In genomic region chr16:75696176-75696575, GRCm38 (mm10) we compare ENCODE assay signal across 8 mouse cellular contexts.
A peak's percentile ranks its signal among the peaks of the same experiment; 100 is the strongest.
DNase-seq lines count a peak whose midpoint lies in the region; ATAC-seq and TF ChIP-seq lines count a peak whose summit lies in the region.

No protein-coding gene starts in this region.

- peak; percentile 70; the same call in 1 of the 2 replicates for ATAC-seq in lung, embryonic 14.5 days (ENCODE audit: insufficient read depth)

- no peaks in the 10 kb centered on the region for H3K9me3 ChIP-seq in lung, embryonic 14.5 days (ENCODE audit: low read depth, low read length)

- TF ChIP-seq POLR2A in heart, adult 2 months (IDR thresholded peaks at IDR 0.05; ENCODE audit: insufficient read depth, low read depth, low read length) = no peak

- H3K4me2 ChIP-seq in lung, embryonic 14.5 days = no peak overlapping the region

- no peaks in the 10 kb centered on the region for H3K79me2 ChIP-seq in heart, adult 2 months (replicated peaks; ENCODE audit: control insufficient read depth, insufficient read depth, low read length)

- 15% methylated on average over 2 of the region's 2 CpGs for WGBS in heart, adult 2 months
- WGBS in lung, embryonic 14.5 days = 16% methylated on average over 2 of the region's 2 CpGs

- no peak overlapping the region for H3K4me3 ChIP-seq in heart, adult 2 months
- H3K4me3 ChIP-seq in lung, embryonic 14.5 days (ENCODE audit: low read depth, low read length) = no peak overlapping the region

- intact Hi-C loops in heart, adult 2 months (cut with DNase I) = loop anchor here (5.0 kb wide), 1 partner anchor 1201 kb away; no protein-coding TSS in a partner anchor
- intact Hi-C loops in heart, postnatal 25 days (cut with DNase I) = no loop called here
- intact Hi-C loops in heart, postnatal 10 days (cut with DNase I) = loop anchor here (2.0 kb wide), 1 partner anchor 1203 kb away; no protein-coding TSS in a partner anchor

- DNase-seq in heart, adult 2 months = peak; percentile 6 to 16
- DNase-seq in heart, postnatal 25 days (ENCODE audit: low spot score) = no peak
- DNase-seq in adrenal gland, adult 8-10 months = peak; percentile 12
- peak; percentile 42 for DNase-seq in embryo, embryonic 9.5 days (ENCODE audit: extremely low spot score)
- peak; percentile 52 to 67 for DNase-seq in heart, postnatal 10 days
- DNase-seq in layer of hippocampus, adult 8-10 months (ENCODE audit: low spot score in 2 of 2) = peak; percentile 5 to 45
- DNase-seq in lung, embryonic 14.5 days = peak; percentile 81
- DNase-seq in right cerebral cortex, postnatal 25 days = peak; percentile 6

- H3K4me1 ChIP-seq in heart, adult 2 months (ENCODE audit: control insufficient read depth, insufficient read depth, low read length) = no peaks in the 10 kb centered on the region
- H3K4me1 ChIP-seq in lung, embryonic 14.5 days (ENCODE audit: insufficient read depth) = no peaks in the 10 kb centered on the region

- H3K27ac ChIP-seq in heart, adult 2 months = no peak overlapping the region
- no peak overlapping the region for H3K27ac ChIP-seq in lung, embryonic 14.5 days (ENCODE audit: low read depth)

- H3K27me3 ChIP-seq in heart, adult 2 months (ENCODE audit: control insufficient read depth, insufficient read depth, low read length) = no peaks in the 10 kb centered on the region
- H3K27me3 ChIP-seq in lung, embryonic 14.5 days (ENCODE audit: insufficient read depth, low read length) = no peaks in the 10 kb centered on the region

- H3K36me3 ChIP-seq in heart, adult 2 months (ENCODE audit: control insufficient read depth, insufficient read depth, low read length) = no peaks in the 10 kb centered on the region
- no peaks in the 10 kb centered on the region for H3K36me3 ChIP-seq in lung, embryonic 14.5 days (ENCODE audit: insufficient read depth)

- no peak for TF ChIP-seq EP300 in heart, adult 2 months (IDR thresholded peaks at IDR 0.05; ENCODE audit: insufficient read depth, low read depth, low read length)

- peak; percentile 78 for TF ChIP-seq CTCF in heart, adult 2 months (IDR thresholded peaks at IDR 0.05)
- TF ChIP-seq CTCF in lung, embryonic 14.5 days (IDR thresholded peaks at IDR 0.05; ENCODE audit: low read depth) = peak; percentile 73

- H3K9ac ChIP-seq in heart, adult 2 months (ENCODE audit: low read depth, low read length) = no peak overlapping the region
- H3K9ac ChIP-seq in lung, embryonic 14.5 days = no peak overlapping the region
